Mouse (Mus musculus): ENCODE measurements around the gene Cyp2t4. TPM values are rescaled to one million over a fixed set of nuclear protein-coding genes. Genes with fewer than 3 reads are reported as not detected.

Cyp2t4 gene
- polyA plus RNA-seq, 1 experiment = not detected

DNA sequence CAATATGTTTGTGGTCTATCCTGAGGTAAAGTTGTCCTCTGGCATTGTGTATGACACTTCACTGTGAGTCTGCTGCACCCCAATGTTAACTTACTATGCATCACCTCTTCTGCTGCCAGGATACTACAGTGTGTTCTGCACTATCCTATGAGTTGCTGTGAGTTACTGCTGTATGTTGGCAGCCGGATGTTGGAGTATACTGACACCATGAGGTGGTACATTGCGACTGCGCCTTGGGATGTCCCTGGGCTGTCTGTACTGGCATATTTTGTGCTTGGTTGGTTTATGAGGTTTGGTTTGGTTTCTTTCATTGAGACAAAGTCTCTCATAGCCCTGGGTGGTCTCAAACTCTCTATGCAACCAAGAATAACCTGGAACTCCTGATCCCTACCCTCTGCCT lies 25.4 kb upstream of the Cyp2t4 start:
- Histone ChIP-seq H3K27me3 (ENCODE audit: control insufficient read depth) (no peaks in the 10 kb centered on the region), H3K4me1 (ENCODE audit: control insufficient read depth) (no peaks in the 10 kb centered on the region; the same call in 1 of the 2 replicates), H3K9me3 (ENCODE audit: control insufficient read depth, low read length) (peaks cover 2% of the 10 kb centered on the region; the same call in 1 of the 2 replicates), H3K36me3 (ENCODE audit: control insufficient read depth) (no peaks in the 10 kb centered on the region), H3K4me3 (replicated peaks) (no peak overlapping the region)
- TF ChIP-seq GATA1 (IDR thresholded peaks at IDR 0.05; ENCODE audit: low read length) = no peak
- no peak for TF ChIP-seq TAL1 (IDR thresholded peaks at IDR 0.05; ENCODE audit: low read length)

DNA sequence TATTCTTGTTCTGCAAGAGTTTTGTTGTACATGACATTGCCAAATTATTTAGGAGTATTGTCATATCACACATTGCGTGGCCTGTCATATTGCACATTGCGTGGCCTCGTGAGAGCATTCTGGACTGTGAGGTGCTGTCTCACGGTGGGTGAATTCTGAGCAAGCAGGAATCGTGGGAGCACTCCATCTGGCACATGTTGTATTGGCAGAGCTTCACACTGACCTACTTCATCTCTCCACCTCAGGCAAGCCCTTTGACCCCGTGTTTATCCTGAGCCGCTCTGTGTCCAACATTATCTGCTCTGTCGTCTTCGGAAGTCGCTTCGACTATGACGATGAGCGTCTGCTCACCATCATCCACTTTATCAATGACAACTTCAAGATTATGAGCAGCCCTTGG lies 24.6 kb upstream of the Cyp2t4 start:
- no peaks in the 10 kb centered on the region for H3K27me3 ChIP-seq (ENCODE audit: control insufficient read depth)
- H3K9me3 ChIP-seq (ENCODE audit: control insufficient read depth, low read length) = peaks cover 2% of the 10 kb centered on the region; the same call in 1 of the 2 replicates
- H3K36me3 ChIP-seq (ENCODE audit: control insufficient read depth) = no peaks in the 10 kb centered on the region
- H3K4me3 ChIP-seq (replicated peaks) = no peak overlapping the region
- H3K4me1 ChIP-seq (ENCODE audit: control insufficient read depth) = no peaks in the 10 kb centered on the region; the same call in 1 of the 2 replicates
- no peak for TF ChIP-seq GATA1 (IDR thresholded peaks at IDR 0.05; ENCODE audit: low read length)

DNA sequence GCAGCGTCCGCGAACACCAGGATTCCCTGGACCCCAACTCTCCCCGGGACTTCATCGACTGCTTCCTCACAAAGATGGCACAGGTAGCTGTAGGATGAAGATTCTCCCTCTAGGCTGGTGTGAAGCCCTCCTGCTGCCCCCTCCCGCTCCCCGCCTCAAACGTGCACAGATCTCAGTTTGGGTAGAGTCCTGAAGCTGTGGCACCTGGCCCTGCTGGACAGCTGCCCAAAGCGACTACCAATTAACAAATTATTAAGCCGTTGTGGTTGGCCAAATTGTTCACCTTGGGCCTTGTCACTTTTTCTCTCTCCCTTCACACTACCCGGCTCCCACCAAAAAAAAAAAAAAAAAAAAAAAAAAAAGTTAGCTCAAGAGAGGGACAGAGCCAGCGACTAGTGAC lies 23.7 kb upstream of the Cyp2t4 start:
- Histone ChIP-seq H3K27me3 (ENCODE audit: control insufficient read depth) (no peaks in the 10 kb centered on the region), H3K4me1 (ENCODE audit: control insufficient read depth) (no peaks in the 10 kb centered on the region; the same call in 1 of the 2 replicates), H3K4me3 (replicated peaks) (no peak overlapping the region), H3K9me3 (ENCODE audit: control insufficient read depth, low read length) (peaks cover 2% of the 10 kb centered on the region; the same call in 1 of the 2 replicates), H3K36me3 (ENCODE audit: control insufficient read depth) (no peaks in the 10 kb centered on the region)
- TF ChIP-seq GATA1 (IDR thresholded peaks at IDR 0.05; ENCODE audit: low read length) = no peak
- TF ChIP-seq TAL1 (IDR thresholded peaks at IDR 0.05; ENCODE audit: low read length) = no peak

DNA sequence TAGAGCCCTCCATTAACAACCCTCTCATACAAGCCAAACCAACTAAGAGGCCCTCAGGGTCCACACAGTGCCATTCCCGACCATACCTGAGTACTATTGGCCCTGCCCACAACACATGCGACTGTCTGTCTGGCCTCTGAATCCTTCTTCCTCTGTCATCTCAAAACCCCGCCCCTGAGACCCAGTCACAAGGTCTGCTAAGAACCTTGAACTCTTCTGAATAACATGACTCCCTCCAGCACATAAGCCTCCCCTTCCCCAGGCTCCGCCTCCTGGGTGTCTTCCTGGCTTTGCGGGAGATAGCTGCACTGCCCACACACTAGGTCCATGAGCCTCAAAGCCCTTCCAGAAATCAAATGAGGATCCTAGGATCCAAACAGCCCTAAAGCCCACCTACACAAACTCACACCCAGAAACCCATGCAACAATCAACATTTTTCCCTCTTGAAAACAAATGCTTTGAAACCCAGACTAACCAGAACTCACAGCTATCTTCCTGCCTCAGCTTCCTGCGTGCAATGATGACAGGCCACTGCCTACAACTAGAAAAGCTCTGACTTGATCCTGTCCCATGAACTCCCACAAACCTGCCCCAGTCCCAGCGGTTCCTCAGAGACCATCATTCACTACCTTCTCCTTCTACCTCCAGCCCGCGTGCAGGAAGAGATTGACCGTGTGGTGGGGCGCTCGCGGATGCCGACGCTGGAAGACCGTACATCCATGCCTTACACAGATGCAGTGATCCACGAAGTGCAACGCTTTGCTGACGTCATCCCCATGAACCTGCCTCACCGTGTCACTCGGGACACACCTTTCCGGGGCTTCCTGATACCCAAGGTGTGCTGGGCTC lies 22.8 kb upstream of the Cyp2t4 start:
- Histone ChIP-seq H3K4me3 (replicated peaks) (no peak overlapping the region), H3K36me3 (ENCODE audit: control insufficient read depth) (no peaks in the 10 kb centered on the region), H3K4me1 (ENCODE audit: control insufficient read depth) (no peaks in the 10 kb centered on the region; the same call in 1 of the 2 replicates), H3K27me3 (ENCODE audit: control insufficient read depth) (no peaks in the 10 kb centered on the region), H3K9me3 (ENCODE audit: control insufficient read depth, low read length) (peaks cover 2% of the 10 kb centered on the region; the same call in 1 of the 2 replicates)
- no peak for TF ChIP-seq GATA1 (IDR thresholded peaks at IDR 0.05; ENCODE audit: low read length)
- TF ChIP-seq TAL1 (IDR thresholded peaks at IDR 0.05; ENCODE audit: low read length) = no peak

DNA sequence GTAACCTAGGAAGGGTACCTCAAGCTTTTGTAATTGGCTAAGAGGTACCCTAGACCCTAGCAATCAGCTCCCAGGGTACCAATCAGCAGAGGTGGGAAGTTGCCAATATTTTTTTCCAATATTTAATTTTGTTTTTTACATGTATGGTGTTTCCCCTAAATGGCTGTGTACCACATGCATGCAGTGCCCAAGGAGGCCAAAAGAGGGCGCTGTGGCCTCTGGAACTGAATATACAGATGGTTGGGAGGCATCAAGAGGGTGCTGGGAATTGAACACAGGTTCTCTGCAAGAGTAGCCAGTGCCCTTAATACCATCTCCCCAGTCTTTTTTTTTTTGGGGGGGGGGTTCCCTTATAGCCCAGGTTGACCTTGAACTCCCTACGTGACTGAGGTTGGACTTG lies 22.1 kb upstream of the Cyp2t4 start:
- H3K27me3 ChIP-seq (ENCODE audit: control insufficient read depth) = no peaks in the 10 kb centered on the region
- no peak for TF ChIP-seq TAL1 (IDR thresholded peaks at IDR 0.05; ENCODE audit: low read length)
- no peak for TF ChIP-seq GATA1 (IDR thresholded peaks at IDR 0.05; ENCODE audit: low read length)
- H3K4me3 ChIP-seq (replicated peaks) = no peak overlapping the region
- H3K36me3 ChIP-seq (ENCODE audit: control insufficient read depth) = no peaks in the 10 kb centered on the region
- peaks cover 2% of the 10 kb centered on the region; the same call in 1 of the 2 replicates for H3K9me3 ChIP-seq (ENCODE audit: control insufficient read depth, low read length)
- H3K4me1 ChIP-seq (ENCODE audit: control insufficient read depth) = no peaks in the 10 kb centered on the region; the same call in 1 of the 2 replicates

DNA sequence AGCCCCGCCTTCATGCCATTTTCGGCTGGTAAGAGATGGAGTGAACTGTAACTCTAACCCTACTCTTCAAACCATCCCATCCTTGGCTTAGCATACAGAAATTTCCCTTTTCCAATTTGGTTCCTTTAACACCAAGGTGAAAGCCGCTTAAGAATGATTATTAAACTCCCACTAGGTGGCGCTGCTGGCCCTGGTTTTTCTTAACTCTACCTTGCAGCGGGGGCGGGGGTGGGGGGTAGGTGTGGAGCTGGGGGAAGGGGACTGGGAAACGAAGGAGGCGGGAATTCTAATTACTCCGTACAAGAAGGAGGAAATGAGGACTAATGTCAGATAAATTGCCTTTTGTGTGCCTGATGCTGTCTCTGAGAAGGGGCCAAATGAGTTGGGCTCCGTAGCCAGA lies 20.9 kb upstream of the Cyp2t4 start:
- Histone ChIP-seq H3K4me1 (ENCODE audit: control insufficient read depth) (no peaks in the 10 kb centered on the region; the same call in 1 of the 2 replicates), H3K9me3 (ENCODE audit: control insufficient read depth, low read length) (peaks cover 2% of the 10 kb centered on the region; the same call in 1 of the 2 replicates), H3K27me3 (ENCODE audit: control insufficient read depth) (no peaks in the 10 kb centered on the region), H3K4me3 (replicated peaks) (no peak overlapping the region), H3K36me3 (ENCODE audit: control insufficient read depth) (no peaks in the 10 kb centered on the region)
- TF ChIP-seq TAL1 (IDR thresholded peaks at IDR 0.05; ENCODE audit: low read length) = no peak
- no peak for TF ChIP-seq GATA1 (IDR thresholded peaks at IDR 0.05; ENCODE audit: low read length)

DNA sequence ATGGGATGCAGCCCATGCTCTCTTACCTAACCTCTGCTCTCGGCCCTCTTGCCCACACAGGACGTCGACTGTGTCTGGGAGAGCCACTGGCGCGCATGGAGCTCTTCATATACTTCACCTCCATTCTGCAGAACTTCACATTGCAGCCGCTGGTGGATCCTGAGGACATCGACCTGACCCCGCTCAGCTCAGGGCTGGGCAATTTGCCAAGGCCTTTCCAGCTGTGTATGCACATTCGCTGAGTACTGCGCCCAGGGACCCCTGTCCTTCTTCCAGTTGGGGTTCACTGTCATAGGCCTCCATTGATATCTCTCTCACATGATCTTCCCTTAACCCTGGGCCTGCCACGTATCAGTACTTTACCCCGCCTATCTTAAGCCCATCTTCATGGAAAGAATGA lies 20.4 kb upstream of the Cyp2t4 start:
- Histone ChIP-seq H3K36me3 (ENCODE audit: control insufficient read depth) (no peaks in the 10 kb centered on the region), H3K4me1 (ENCODE audit: control insufficient read depth) (no peaks in the 10 kb centered on the region; the same call in 1 of the 2 replicates), H3K9me3 (ENCODE audit: control insufficient read depth, low read length) (peaks cover 2% of the 10 kb centered on the region; the same call in 1 of the 2 replicates), H3K4me3 (replicated peaks) (no peak overlapping the region), H3K27me3 (ENCODE audit: control insufficient read depth) (no peaks in the 10 kb centered on the region)
- TF ChIP-seq TAL1 (IDR thresholded peaks at IDR 0.05; ENCODE audit: low read length) (no peak), GATA1 (IDR thresholded peaks at IDR 0.05; ENCODE audit: low read length) (no peak)

DNA sequence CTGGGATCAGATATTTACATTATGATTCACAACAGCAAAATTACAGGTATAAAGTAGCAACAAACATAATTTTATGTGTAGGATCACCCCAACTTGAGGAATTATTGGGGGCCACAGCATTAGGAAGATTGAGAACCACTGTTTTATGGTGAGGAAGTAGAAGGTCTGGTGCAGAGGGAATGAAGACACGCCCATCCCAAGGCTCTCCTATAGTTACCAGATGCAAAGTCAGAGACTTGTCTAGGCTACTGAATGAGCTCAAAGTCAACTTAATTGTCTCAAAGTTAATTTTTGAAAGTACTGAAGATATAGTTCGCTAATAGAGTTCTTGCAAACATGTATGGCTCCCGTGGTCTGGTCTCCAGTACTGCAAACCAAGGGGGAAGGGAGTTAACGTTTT lies 19.8 kb upstream of the Cyp2t4 start:
- peaks cover 2% of the 10 kb centered on the region; the same call in 1 of the 2 replicates for H3K9me3 ChIP-seq (ENCODE audit: control insufficient read depth, low read length)
- H3K4me3 ChIP-seq (replicated peaks) = no peak overlapping the region
- H3K27me3 ChIP-seq (ENCODE audit: control insufficient read depth) = no peaks in the 10 kb centered on the region
- no peaks in the 10 kb centered on the region; the same call in 1 of the 2 replicates for H3K4me1 ChIP-seq (ENCODE audit: control insufficient read depth)
- TF ChIP-seq GATA1 (IDR thresholded peaks at IDR 0.05; ENCODE audit: low read length) = no peak
- no peak for TF ChIP-seq TAL1 (IDR thresholded peaks at IDR 0.05; ENCODE audit: low read length)
- H3K36me3 ChIP-seq (ENCODE audit: control insufficient read depth) = no peaks in the 10 kb centered on the region

DNA sequence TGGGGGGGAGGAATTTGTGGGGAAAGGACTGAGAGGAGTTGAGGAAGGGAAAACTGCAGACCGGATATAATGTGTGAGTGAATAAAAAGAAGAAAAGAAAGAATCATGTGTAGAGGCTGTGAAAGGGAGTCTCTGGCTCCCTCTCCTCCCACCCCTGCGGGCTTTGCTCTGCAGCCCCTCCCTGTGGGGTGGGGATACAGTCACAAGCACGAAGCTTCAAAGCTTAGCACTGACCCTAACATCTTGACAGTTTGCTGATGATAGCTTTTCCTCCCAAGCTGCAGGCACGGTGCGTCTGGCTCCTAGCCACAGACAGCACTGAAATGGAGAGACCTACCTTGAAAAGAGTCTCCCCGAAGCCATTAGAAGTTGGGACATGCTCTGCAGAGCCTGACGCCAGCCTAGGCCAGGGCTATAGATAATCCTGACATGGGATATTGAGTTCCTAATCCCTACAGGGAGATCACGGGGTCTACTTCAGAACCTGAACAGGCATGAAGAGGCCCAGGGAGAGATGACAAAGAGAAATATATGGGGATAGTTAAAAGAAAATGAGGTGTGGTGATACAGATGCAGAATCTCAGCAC lies 17.0 kb upstream of the Cyp2t4 start:
- Histone ChIP-seq H3K4me1 (ENCODE audit: control insufficient read depth) (no peaks in the 10 kb centered on the region; the same call in 1 of the 2 replicates), H3K27me3 (ENCODE audit: control insufficient read depth) (no peaks in the 10 kb centered on the region), H3K9me3 (ENCODE audit: control insufficient read depth, low read length) (peaks cover 2% of the 10 kb centered on the region; the same call in 1 of the 2 replicates), H3K36me3 (ENCODE audit: control insufficient read depth) (no peaks in the 10 kb centered on the region), H3K4me3 (replicated peaks) (no peak overlapping the region)
- TF ChIP-seq GATA1 (IDR thresholded peaks at IDR 0.05; ENCODE audit: low read length) (no peak), TAL1 (IDR thresholded peaks at IDR 0.05; ENCODE audit: low read length) (no peak)

All from erythroblast, embryonic 14.5 days (primary cell).